In genomic region chr19:58118864-58119263, GRCm38 (mm10) we compare ENCODE assay signal across 14 mouse cellular contexts.
DNase-seq lines count a peak whose midpoint lies in the region; ATAC-seq and TF ChIP-seq lines count a peak whose summit lies in the region.
"Had no signal": no experiment of that assay in that cellular context is flagged by ENCODE, and none has a peak within 500 bp of the region (broad histone marks: within the 10 kb centered on the region; RNA-seq: fewer than 3 reads in every experiment).

No protein-coding gene starts in this region.

- no peak overlapping the region for H3K9ac ChIP-seq in kidney, postnatal 0 days (ENCODE audit: low read depth, low read length)
- H3K9ac ChIP-seq: hindbrain, embryonic 12.5 days; lung, embryonic 15.5 days; midbrain, embryonic 13.5 days; neural tube, embryonic 12.5 days had no signal

- H3K4me2 ChIP-seq in kidney, postnatal 0 days (ENCODE audit: low read length), result no peak overlapping the region
- H3K4me2 ChIP-seq: hindbrain, embryonic 12.5 days; lung, embryonic 15.5 days; midbrain, embryonic 13.5 days; neural tube, embryonic 12.5 days had no signal

- TF ChIP-seq CTCF in kidney, postnatal 0 days (IDR thresholded peaks at IDR 0.05; ENCODE audit: low read depth), result no peak

- H3K27ac ChIP-seq in kidney, postnatal 0 days, result no peak overlapping the region
- H3K27ac ChIP-seq: hindbrain, embryonic 12.5 days; lung, embryonic 15.5 days; midbrain, embryonic 13.5 days; neural tube, embryonic 12.5 days had no signal

- H3K4me1 ChIP-seq in kidney, postnatal 0 days (replicated peaks; ENCODE audit: insufficient read depth, low read length), result peaks cover 10% of the 10 kb centered on the region
- H3K4me1 ChIP-seq: midbrain, embryonic 13.5 days had no signal

- WGBS in kidney, postnatal 0 days, result 56% methylated on average over 11 of the region's 11 CpGs

- H3K36me3 ChIP-seq in kidney, postnatal 0 days (ENCODE audit: insufficient read depth, low read length), result 0 out of 2 replicates have a peak, but pooled peaks cover 3% of the 10 kb centered on the region
- H3K36me3 ChIP-seq: hindbrain, embryonic 12.5 days; lung, embryonic 15.5 days; midbrain, embryonic 13.5 days; neural tube, embryonic 12.5 days had no signal

- ATAC-seq in kidney, postnatal 0 days (replicated peaks; ENCODE audit: low FRiP score, low read depth), result no peak
- ATAC-seq in monocyte, adult 5-6 weeks (replicated peaks; ENCODE audit: insufficient number of reproducible peaks, low FRiP score, low TSS enrichment, poor library complexity, severe bottlenecking), result peak; percentile 63
- ATAC-seq: Patski had no signal

- H3K9me3 ChIP-seq in kidney, postnatal 0 days (replicated peaks; ENCODE audit: low read length), result no peaks in the 10 kb centered on the region
- H3K9me3 ChIP-seq: hindbrain, embryonic 12.5 days; lung, embryonic 15.5 days; midbrain, embryonic 13.5 days; neural tube, embryonic 12.5 days had no signal

- no peaks in the 10 kb centered on the region for H3K27me3 ChIP-seq in kidney, postnatal 0 days (ENCODE audit: insufficient read depth, low read length)
- H3K27me3 ChIP-seq: hindbrain, embryonic 12.5 days; lung, embryonic 15.5 days; midbrain, embryonic 13.5 days; neural tube, embryonic 12.5 days; Patski had no signal

- no peak overlapping the region for H3K4me3 ChIP-seq in kidney, postnatal 0 days (replicated peaks; ENCODE audit: low read depth, low read length)
- H3K4me3 ChIP-seq: erythroblast, embryonic 14.5 days; hindbrain, embryonic 12.5 days; lung, embryonic 15.5 days; midbrain, embryonic 13.5 days; neural tube, embryonic 12.5 days had no signal

- peak; percentile 55 for DNase-seq in kidney, postnatal 0 days (ENCODE audit: low spot score)
- DNase-seq in kidney, postnatal 36 days, result no peak
- peak; percentile 49 for DNase-seq in ZHBTc4 (ENCODE audit: low read depth, low spot score)
- peak; percentile 28 to 35 for DNase-seq in adrenal gland, postnatal 36 days
- DNase-seq in urinary bladder, postnatal 10 days (ENCODE audit: low spot score), result no peak
- no peak for DNase-seq in lung, postnatal 25 days (ENCODE audit: low spot score)
- DNase-seq: kidney, adult 2 months had no signal

Comparison
In these comparisons a context has a peak if more than half of its experiments do, and no peak if none do; other contexts are left out.
1. DNase-seq: peak in kidney, postnatal 0 days (single experiment), ZHBTc4 (single experiment) and adrenal gland, postnatal 36 days (2 of 2); none in kidney, postnatal 36 days (0 of 2), urinary bladder, postnatal 10 days (single experiment) and lung, postnatal 25 days (single experiment).